In the genomic region with DNA sequence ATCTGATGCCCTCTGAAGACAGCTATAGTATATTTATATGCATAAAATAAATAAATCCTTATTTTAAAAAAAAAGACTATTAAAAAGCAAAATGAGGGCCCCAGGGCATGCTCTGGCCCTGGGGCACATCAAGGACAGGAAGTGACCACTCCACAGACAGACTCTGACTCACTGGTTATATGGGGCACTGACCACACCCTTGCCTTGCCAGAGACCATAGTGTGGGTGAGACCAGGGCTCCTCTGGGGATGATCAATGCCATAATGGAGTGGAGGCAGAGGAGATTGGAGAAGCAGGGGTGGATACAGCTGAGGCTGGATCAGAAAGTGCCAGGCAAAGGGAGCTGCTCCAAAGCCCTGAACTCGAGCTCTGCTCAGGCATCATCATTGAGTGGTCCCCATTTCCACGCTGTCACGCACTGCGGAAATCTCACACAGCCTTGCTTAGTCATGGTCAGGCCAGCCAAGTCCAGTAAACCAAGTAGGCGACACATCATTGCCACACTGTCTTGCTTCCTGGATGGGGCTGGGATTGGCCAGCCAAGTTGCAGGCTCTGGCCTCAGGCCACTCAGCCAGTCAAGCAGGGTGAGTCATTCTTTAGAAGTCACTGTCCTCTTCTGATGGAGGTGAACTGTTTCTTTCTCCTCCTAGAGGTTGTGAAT, we compare ENCODE assay signal across 11 mouse cellular contexts. TPM values are rescaled to one million over a fixed set of nuclear protein-coding genes. Genes with fewer than 3 reads are reported as not detected.
DNase-seq lines count a peak whose midpoint lies in the region; ATAC-seq and TF ChIP-seq lines count a peak whose summit lies in the region.
"Had no signal": no experiment of that assay in that cellular context is flagged by ENCODE, and none has a peak within 500 bp of the region (broad histone marks: within the 10 kb centered on the region; RNA-seq: fewer than 3 reads in every experiment).

No protein-coding gene starts in this region.

- no peak for TF ChIP-seq CTCF in bone marrow macrophage, adult 2 months (IDR thresholded peaks at IDR 0.05; ENCODE audit: low read depth, low read length)

- H3K4me2 ChIP-seq in hindbrain, embryonic 16.5 days (ENCODE audit: low read length), result no peak overlapping the region
- no peak overlapping the region for H3K4me2 ChIP-seq in midbrain, embryonic 16.5 days (ENCODE audit: low read length)

- DNase-seq in ovary, postnatal 36 days (ENCODE audit: low spot score), result peak; percentile 17
- DNase-seq in ovary, postnatal 10 days (ENCODE audit: low spot score), result no peak
- DNase-seq in lung, adult 18-20 months, result peak; percentile 65 to 69
- peak; percentile 32 to 63 for DNase-seq in urinary bladder, postnatal 36 days (ENCODE audit: low spot score in 2 of 2)
- DNase-seq in layer of hippocampus, adult 18-20 months (ENCODE audit: low spot score in 2 of 2), result no peak
- DNase-seq: cerebellum, postnatal 25 days; kidney, postnatal 14 days had no signal

- H3K36me3 ChIP-seq in hindbrain, embryonic 16.5 days (ENCODE audit: control insufficient read depth, insufficient read depth, low read length), result no peaks in the 10 kb centered on the region
- no peaks in the 10 kb centered on the region for H3K36me3 ChIP-seq in midbrain, embryonic 16.5 days (ENCODE audit: control insufficient read depth, insufficient read depth, low read length)

- peaks cover 16% of the 10 kb centered on the region for H3K4me1 ChIP-seq in bone marrow macrophage, adult 2 months (ENCODE audit: control insufficient read depth, insufficient read depth, low read length)
- H3K4me1 ChIP-seq in hindbrain, embryonic 16.5 days (ENCODE audit: control insufficient read depth, insufficient read depth, low read depth, low read length), result no peaks in the 10 kb centered on the region
- H3K4me1 ChIP-seq in midbrain, embryonic 16.5 days (ENCODE audit: control insufficient read depth, insufficient read depth, low read length), result no peaks in the 10 kb centered on the region

- H3K9ac ChIP-seq in hindbrain, embryonic 16.5 days (ENCODE audit: low read depth, low read length), result no peak overlapping the region
- H3K9ac ChIP-seq in midbrain, embryonic 16.5 days (ENCODE audit: low read depth, low read length), result no peak overlapping the region
- H3K9ac ChIP-seq: liver, embryonic 14.5 days had no signal

- H3K9me3 ChIP-seq in hindbrain, embryonic 16.5 days (ENCODE audit: control insufficient read depth, low read length), result no peaks in the 10 kb centered on the region
- no peaks in the 10 kb centered on the region for H3K9me3 ChIP-seq in midbrain, embryonic 16.5 days (replicated peaks; ENCODE audit: control insufficient read depth, low read length, poor library complexity, severe bottlenecking)

- ATAC-seq in hindbrain, embryonic 16.5 days, result no peak
- ATAC-seq in midbrain, embryonic 16.5 days, result no peak

- no peaks in the 10 kb centered on the region for H3K27me3 ChIP-seq in hindbrain, embryonic 16.5 days (replicated peaks; ENCODE audit: control insufficient read depth, insufficient read depth, low read length)
- no peaks in the 10 kb centered on the region for H3K27me3 ChIP-seq in midbrain, embryonic 16.5 days (ENCODE audit: control insufficient read depth, insufficient read depth, low read depth, low read length)

- H3K4me3 ChIP-seq in bone marrow macrophage, adult 2 months (ENCODE audit: insufficient read depth, low read length), result no peak overlapping the region
- no peak overlapping the region for H3K4me3 ChIP-seq in hindbrain, embryonic 16.5 days (ENCODE audit: low read length)
- H3K4me3 ChIP-seq in midbrain, embryonic 16.5 days (ENCODE audit: low read depth, low read length), result no peak overlapping the region

- 82% methylated on average over 5 of the region's 5 CpGs for WGBS in hindbrain, embryonic 16.5 days
- WGBS in midbrain, embryonic 16.5 days, result 89% methylated on average over 5 of the region's 5 CpGs

- peak overlapping the region; percentile 85 for H3K27ac ChIP-seq in bone marrow macrophage, adult 2 months (ENCODE audit: insufficient read depth, low read depth, low read length)
- no peak overlapping the region for H3K27ac ChIP-seq in hindbrain, embryonic 16.5 days (ENCODE audit: low read depth, low read length)
- no peak overlapping the region for H3K27ac ChIP-seq in midbrain, embryonic 16.5 days (ENCODE audit: low read length)
- H3K27ac ChIP-seq: liver, embryonic 14.5 days had no signal

- TF ChIP-seq POLR2A in bone marrow macrophage, adult 2 months (IDR thresholded peaks at IDR 0.05; ENCODE audit: borderline replicate concordance, low read depth, low read length), result no peak

RNA-seq across cellular contexts. Expression of gene Tmem230, which starts 35.5 kb away (rescaled TPM):
- 46.9 and 50.0 TPM in 2 replicates for polyA plus RNA-seq in bone marrow macrophage, adult 2 months (2012; ENCODE audit: insufficient read depth, insufficient read length, missing spikeins)
- 47.1 and 48.0 TPM in 2 replicates for polyA plus RNA-seq in hindbrain, embryonic 16.5 days (2015; fragmentation: Nextera tagmentation; extraction: Ambion mirVana)
- polyA plus RNA-seq in midbrain, embryonic 16.5 days (2015; fragmentation: Nextera tagmentation; extraction: Ambion mirVana), result 45.4 and 46.6 TPM in 2 replicates
- 10 to 100 TPM; 32.8 to 32.9 TPM for total RNA-seq in layer of hippocampus, adult 18-20 months (2021)

RNA-seq across cellular contexts. Expression of gene Pcna, which starts 41.0 kb away (rescaled TPM):
- 318 and 323 TPM in 2 replicates for polyA plus RNA-seq in bone marrow macrophage, adult 2 months (2012; ENCODE audit: insufficient read depth, insufficient read length, missing spikeins)
- polyA plus RNA-seq in hindbrain, embryonic 16.5 days (2015; fragmentation: Nextera tagmentation; extraction: Ambion mirVana), result 112 and 114 TPM in 2 replicates
- polyA plus RNA-seq in midbrain, embryonic 16.5 days (2015; fragmentation: Nextera tagmentation; extraction: Ambion mirVana), result 88.2 and 94.7 TPM in 2 replicates
- total RNA-seq in layer of hippocampus, adult 18-20 months (2021), result 10 to 100 TPM; 48.3 to 49.3 TPM

RNA-seq across cellular contexts. Expression of gene Cds2, which starts 50.8 kb away (rescaled TPM):
- 45.9 and 57.8 TPM in 2 replicates for polyA plus RNA-seq in bone marrow macrophage, adult 2 months (2012; ENCODE audit: insufficient read depth, insufficient read length, missing spikeins)
- 46.2 and 46.3 TPM in 2 replicates for polyA plus RNA-seq in hindbrain, embryonic 16.5 days (2015; fragmentation: Nextera tagmentation; extraction: Ambion mirVana)
- 40.1 and 40.3 TPM in 2 replicates for polyA plus RNA-seq in midbrain, embryonic 16.5 days (2015; fragmentation: Nextera tagmentation; extraction: Ambion mirVana)
- 100 to 1,000 TPM; 276 to 284 TPM for total RNA-seq in layer of hippocampus, adult 18-20 months (2021)

Comparison
In these comparisons a context has a peak if more than half of its experiments do, and no peak if none do; other contexts are left out.
1. DNase-seq: peak in ovary, postnatal 36 days (single experiment), lung, adult 18-20 months (2 of 2) and urinary bladder, postnatal 36 days (2 of 2); none in ovary, postnatal 10 days (single experiment) and layer of hippocampus, adult 18-20 months (0 of 2).